Mouse (Mus musculus): Measurements from ENCODE around the gene Lactb.

DNA sequence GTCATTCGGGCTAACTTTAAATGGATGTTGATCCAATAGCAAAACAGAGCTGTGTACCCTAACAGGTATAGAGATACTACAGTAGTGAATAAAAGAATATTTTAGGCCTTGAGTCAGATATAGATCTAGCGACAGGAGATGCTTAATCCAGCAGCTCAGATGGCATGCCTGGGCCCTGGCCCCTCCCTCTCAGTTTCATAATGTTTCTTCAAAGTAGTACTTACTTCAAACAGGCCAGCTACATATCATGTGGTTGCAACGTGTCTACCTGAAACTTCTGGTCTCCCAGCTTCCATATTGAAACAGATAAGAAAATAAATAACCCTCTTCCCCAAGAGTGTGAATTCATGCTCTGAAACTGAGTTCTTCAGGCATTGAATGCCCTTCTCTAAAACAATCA, 49.4 kb downstream of the Lactb start:
- no peak for TF ChIP-seq TCF12 (IDR thresholded peaks at IDR 0.05; ENCODE audit: insufficient read depth, poor library complexity, severe bottlenecking)
- TF ChIP-seq POLR2A (IDR thresholded peaks at IDR 0.05; ENCODE audit: insufficient read length, low read depth): no peak
- no peak for TF ChIP-seq TCF3 (IDR thresholded peaks at IDR 0.05; ENCODE audit: insufficient read length, low read depth)
- no peak for TF ChIP-seq REST (IDR thresholded peaks at IDR 0.05; ENCODE audit: insufficient read depth, insufficient read length)
- TF ChIP-seq POLR2AphosphoS2 (IDR thresholded peaks at IDR 0.05; ENCODE audit: insufficient read length, low read depth): no peak
- TF ChIP-seq USF1 (IDR thresholded peaks at IDR 0.05; ENCODE audit: low read depth): no peak
- no peak for TF ChIP-seq MAX (IDR thresholded peaks at IDR 0.05; ENCODE audit: low read depth)
- no peak for TF ChIP-seq MYOG (IDR thresholded peaks at IDR 0.05; ENCODE audit: control insufficient read depth in 1 of 3, insufficient read depth in 1 of 3, insufficient read length in 2 of 3, low read depth in 2 of 3)

Data from myocyte (in vitro differentiated cells).